Mouse (Mus musculus): ENCODE data around the gene Atf6. TPM values are rescaled to one million over a fixed set of nuclear protein-coding genes. Genes with fewer than 3 reads are reported as not detected.

The Atf6 gene
- polyA plus RNA-seq, 1 experiment from 2014 or later = 6.6 TPM

DNA sequence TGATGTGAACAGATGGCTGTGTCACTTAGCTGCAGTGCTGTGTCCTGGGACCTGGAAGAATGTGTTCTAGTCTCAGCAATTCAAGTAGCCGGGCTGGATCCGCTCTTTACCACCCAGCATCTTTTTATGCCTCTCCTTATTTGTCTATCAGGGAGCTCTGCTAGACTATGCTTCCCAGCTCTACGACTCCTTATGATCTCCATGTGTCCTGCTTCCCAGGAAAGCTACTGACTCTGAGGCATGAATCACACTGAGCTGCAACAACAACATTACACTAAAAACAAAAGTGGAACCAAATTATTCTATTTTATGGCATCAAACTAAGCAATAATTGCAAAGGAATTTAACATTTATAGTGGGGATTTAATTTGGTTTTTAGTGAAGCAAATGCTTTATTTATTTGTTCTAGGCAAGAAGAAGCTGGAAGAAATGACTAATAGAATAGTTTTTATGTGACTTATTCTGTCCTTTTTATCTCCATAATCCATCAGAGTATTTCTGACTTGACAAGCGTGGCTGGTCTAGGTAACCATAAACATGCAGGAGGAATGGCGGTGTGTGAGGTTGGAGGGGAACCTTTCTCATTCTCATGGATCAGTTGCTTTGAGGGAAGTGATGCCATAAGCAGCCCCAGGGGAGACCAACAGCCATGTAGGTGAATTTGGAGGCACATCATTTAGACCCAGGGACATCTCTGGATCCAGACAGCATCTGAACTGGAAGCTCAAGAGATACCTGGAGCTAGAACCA lies 125.9 kb downstream of the Atf6 start:
- Histone ChIP-seq H3K36me3 (ENCODE audit: poor library complexity, severe bottlenecking) (no peaks in the 10 kb centered on the region), H3K9me3 (replicated peaks) (no peaks in the 10 kb centered on the region), H3K4me1 (no peaks in the 10 kb centered on the region), H3K27ac (no peak overlapping the region), H3K27me3 (no peaks in the 10 kb centered on the region), H3K9ac (no peak overlapping the region), H3K4me3 (no peak overlapping the region), H3K4me2 (no peak overlapping the region)
- ATAC-seq = no peak
- WGBS = 86% methylated on average over 5 of the region's 5 CpGs

DNA sequence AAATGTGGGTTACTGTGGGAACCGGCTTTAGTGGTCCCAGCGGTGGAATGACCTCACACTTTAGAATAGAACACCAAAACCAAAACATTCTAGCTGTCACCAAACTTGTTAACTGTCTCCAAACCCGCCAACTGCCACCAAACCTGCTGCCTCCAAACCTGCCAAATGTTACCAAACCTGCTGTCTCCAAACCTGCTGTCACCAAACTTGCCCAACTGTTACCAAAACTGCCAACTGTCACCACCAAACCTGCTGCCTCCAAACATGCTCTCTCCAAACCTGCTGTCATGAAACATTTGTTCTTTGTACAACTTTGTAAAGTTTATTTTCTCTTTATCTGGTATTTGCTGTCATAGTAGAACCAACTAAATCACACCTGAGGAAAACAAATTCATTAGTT lies 132.7 kb downstream of the Atf6 start:
- Histone ChIP-seq H3K9ac (no peak overlapping the region), H3K9me3 (replicated peaks) (no peaks in the 10 kb centered on the region), H3K4me1 (no peaks in the 10 kb centered on the region), H3K4me2 (no peak overlapping the region), H3K4me3 (no peak overlapping the region), H3K36me3 (ENCODE audit: poor library complexity, severe bottlenecking) (no peaks in the 10 kb centered on the region), H3K27ac (no peak overlapping the region), H3K27me3 (no peaks in the 10 kb centered on the region)
- WGBS = 92% methylated on average over 3 of the region's 3 CpGs
- no peak for ATAC-seq

DNA sequence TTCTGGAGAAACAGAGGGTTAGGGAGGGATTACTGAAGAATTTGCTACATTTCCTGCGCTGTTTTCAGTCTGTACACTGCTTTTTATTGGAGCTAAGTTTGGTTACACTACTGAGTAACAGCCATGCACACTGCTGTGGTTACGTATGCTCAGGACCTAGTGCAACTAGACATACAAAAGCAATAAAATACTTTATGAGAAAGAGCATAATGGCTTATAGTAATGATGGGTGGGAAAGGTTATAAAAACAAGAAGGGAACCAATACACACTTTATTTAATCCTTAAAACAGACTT lies 135.0 kb downstream of the Atf6 start:
- WGBS = 93% methylated on average over 2 of the region's 2 CpGs
- Histone ChIP-seq H3K36me3 (ENCODE audit: poor library complexity, severe bottlenecking) (no peaks in the 10 kb centered on the region), H3K27me3 (no peaks in the 10 kb centered on the region), H3K4me3 (no peak overlapping the region), H3K4me2 (no peak overlapping the region), H3K27ac (no peak overlapping the region), H3K9me3 (replicated peaks) (no peaks in the 10 kb centered on the region), H3K4me1 (no peaks in the 10 kb centered on the region), H3K9ac (no peak overlapping the region)
- no peak for ATAC-seq

DNA sequence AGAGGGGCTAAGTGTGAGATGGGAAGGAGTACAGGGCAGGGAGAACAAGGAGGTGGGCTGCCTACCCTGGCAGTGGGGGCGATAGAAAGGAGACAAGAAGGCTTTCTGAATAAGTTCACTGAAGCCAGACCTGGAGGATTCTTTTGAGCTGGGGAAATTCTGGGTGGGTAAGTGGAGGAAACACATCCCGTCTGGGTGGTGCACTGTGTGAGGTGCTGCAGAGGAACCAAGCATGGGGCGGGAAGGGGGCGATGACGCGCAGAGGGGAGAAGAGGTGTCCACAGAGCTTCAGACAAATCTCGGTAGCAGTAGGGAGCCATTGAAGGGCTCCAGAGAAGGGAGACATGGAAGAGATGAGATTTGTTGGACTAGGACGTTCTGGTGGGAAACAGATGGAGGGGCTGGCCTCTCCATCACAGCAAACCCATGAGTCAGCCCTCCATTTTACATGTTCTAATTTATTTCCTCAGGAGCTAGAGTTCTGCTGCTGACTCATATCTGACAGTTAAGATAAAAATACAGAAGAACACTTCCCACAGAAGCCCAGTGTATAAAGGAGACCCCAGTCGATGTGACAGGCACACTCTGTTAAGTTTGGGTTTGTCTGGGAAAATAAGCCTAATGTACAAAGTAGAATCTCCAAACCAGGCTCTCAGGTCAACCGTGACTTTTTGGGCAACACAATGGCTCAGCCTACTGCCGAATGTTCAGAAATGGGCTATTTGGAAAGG lies 135.5 kb downstream of the Atf6 start:
- H3K9ac ChIP-seq = no peak overlapping the region
- H3K4me1 ChIP-seq = no peaks in the 10 kb centered on the region
- no peaks in the 10 kb centered on the region for H3K9me3 ChIP-seq (replicated peaks)
- ATAC-seq = no peak
- H3K4me2 ChIP-seq = no peak overlapping the region
- no peak overlapping the region for H3K4me3 ChIP-seq
- WGBS = 89% methylated on average over 11 of the region's 11 CpGs
- no peaks in the 10 kb centered on the region for H3K27me3 ChIP-seq
- H3K27ac ChIP-seq = no peak overlapping the region
- H3K36me3 ChIP-seq (ENCODE audit: poor library complexity, severe bottlenecking) = no peaks in the 10 kb centered on the region

DNA sequence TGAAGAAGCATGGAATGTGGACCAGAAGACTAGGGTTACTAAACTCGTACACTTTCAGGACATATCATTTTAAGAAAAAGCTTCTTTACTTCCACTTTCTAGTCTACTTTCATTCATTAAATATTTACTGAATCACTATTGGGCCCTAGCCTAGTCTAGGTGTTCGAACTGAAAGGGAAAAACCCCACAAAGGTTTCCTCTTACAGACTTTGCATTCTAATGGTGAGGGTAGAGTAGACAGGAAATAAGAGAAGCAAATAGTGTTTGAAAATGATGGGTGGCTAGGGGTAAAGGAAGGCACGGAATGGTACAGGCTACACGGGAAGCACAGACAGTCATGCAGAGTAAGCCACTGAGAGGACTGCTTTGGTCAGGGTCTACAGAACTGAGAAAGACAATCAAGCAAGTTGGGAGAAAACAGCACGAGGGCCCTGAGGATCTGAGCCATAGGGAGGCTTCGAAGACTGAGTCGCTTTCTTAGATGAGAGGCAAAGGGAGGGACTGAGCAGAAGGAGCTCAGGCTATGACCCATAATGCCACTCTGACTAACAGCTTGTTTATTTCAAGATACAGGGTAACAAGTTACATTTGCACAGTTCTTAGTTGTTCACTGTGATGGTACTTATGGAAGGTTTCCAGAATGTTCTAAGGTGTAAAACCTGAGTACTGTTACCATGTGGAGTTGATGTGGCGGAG lies 138.2 kb downstream of the Atf6 start:
- no peak overlapping the region for H3K4me3 ChIP-seq
- no peak for ATAC-seq

DNA sequence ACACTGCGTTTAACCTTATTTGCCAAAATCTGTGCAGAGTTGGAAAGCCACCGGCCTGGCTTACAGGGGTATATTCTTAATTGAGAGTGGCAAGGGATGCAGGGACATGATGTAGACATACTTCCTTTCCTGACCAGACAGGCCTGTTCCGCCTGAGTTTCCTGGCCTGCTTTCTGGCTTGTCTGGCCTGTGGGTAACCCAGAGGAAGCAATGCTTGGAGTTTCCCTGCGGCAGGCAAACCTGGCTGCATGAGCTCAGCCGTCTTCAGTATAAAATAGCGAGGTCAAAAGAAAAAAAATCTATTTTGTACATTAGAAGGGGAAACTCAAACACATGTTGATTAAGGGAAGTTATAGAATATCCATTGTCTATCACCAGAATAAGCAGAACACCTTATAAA lies 139.0 kb downstream of the Atf6 start:
- Histone ChIP-seq H3K36me3 (ENCODE audit: poor library complexity, severe bottlenecking) (no peaks in the 10 kb centered on the region), H3K4me1 (no peaks in the 10 kb centered on the region), H3K27ac (no peak overlapping the region), H3K9me3 (replicated peaks) (no peaks in the 10 kb centered on the region), H3K27me3 (no peaks in the 10 kb centered on the region), H3K9ac (no peak overlapping the region), H3K4me2 (no peak overlapping the region), H3K4me3 (no peak overlapping the region)
- no peak for ATAC-seq
- WGBS = 78% methylated on average over 6 of the region's 6 CpGs

More for the DNA sequence above, 138.2 kb downstream of the Atf6 start:
- no peaks in the 10 kb centered on the region for H3K36me3 ChIP-seq (ENCODE audit: poor library complexity, severe bottlenecking)
- no peak overlapping the region for H3K9ac ChIP-seq
- H3K27ac ChIP-seq = no peak overlapping the region
- 88% methylated on average over 8 of the region's 8 CpGs for WGBS
- H3K4me2 ChIP-seq = no peak overlapping the region
- no peaks in the 10 kb centered on the region for H3K4me1 ChIP-seq
- H3K9me3 ChIP-seq (replicated peaks) = no peaks in the 10 kb centered on the region
- H3K27me3 ChIP-seq = no peaks in the 10 kb centered on the region

DNA sequence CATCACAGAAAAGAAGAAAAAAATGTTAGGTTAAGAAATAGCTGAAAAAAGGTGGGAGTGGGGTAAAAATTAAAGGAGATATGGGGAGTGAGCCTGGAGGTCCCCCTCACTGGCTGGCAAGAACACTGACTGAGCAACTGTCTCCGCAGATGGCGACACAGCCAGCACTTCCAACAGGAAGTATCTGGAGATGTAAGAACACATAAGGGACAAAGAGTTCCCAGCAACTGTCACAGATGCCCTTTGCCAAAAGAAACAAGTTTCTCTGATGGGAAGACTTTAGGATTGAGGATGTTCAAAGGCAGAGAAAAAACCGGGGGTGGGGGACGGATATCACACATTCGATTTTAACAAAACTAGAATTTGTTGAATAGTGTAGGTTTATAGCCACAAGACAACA lies 146.0 kb downstream of the Atf6 start:
- Histone ChIP-seq H3K27ac (no peak overlapping the region), H3K36me3 (ENCODE audit: poor library complexity, severe bottlenecking) (no peaks in the 10 kb centered on the region), H3K27me3 (no peaks in the 10 kb centered on the region), H3K4me3 (no peak overlapping the region), H3K4me1 (no peaks in the 10 kb centered on the region), H3K4me2 (no peak overlapping the region), H3K9ac (no peak overlapping the region), H3K9me3 (replicated peaks) (no peaks in the 10 kb centered on the region)
- ATAC-seq = peak; percentile 50; the same call in 1 of the 2 replicates
- 89% methylated on average over 5 of the region's 5 CpGs for WGBS

DNA sequence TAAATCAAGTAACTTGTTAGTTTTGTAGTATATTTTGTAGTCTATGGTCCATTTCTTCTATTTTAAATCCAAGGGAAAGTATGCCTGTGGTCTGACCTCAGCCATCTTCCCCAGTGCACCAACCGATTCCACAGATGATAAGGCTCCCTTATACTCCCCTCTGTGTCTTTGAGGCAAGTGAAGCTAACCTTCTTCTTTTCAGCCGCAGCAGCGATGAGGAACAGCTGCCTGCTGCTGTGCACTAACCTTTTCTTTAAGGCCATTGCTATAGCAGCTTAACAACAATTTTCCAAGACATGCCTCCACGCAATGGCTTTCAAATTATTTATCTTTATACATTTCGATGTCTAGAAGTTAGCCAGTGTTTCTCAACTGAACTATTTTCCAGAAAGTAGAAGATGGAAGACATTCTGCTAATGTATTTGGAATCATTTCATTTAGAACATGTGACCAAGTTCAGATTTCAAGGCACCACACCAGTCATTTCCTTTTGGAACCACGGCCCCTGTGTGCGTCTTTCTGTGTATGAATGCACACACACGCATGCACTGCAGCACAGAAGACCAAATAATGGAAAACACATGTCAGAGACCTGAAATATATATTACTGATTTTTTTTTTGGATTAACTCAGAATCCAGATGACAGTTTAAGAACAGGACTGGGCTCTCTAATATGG lies 149.3 kb downstream of the Atf6 start:
- Histone ChIP-seq H3K9ac (no peak overlapping the region), H3K4me1 (no peaks in the 10 kb centered on the region), H3K9me3 (replicated peaks) (no peaks in the 10 kb centered on the region), H3K27me3 (no peaks in the 10 kb centered on the region), H3K4me3 (no peak overlapping the region), H3K4me2 (no peak overlapping the region), H3K27ac (no peak overlapping the region), H3K36me3 (ENCODE audit: poor library complexity, severe bottlenecking) (no peaks in the 10 kb centered on the region)
- ATAC-seq = no peak
- WGBS = 83% methylated on average over 8 of the region's 8 CpGs

DNA sequence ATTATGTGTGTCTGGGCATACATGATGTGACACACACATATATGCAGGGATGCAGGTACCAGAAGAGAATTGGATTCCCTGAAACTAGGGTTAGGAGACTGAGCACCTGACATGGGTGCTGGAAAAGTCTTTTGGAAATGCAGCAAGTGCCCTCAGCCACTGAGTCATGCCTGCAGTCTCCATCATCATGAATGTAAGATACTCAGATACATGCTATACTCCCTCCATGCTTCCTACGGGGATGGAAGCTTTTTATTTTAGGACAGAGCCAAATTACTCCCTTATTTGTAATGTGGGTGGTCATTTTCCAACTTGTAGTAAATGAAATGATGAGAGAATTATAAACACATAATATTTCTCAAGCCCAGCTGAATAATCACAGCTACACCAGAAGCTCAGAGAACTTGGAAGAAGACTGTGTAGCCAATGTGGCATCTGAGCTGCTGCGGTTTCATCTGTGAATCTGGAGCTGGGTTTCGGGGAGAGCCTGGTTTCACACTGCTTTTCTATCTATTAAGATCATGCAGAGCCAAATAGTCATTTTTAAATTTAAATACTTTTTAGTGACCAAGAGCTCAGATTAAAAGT lies 150.2 kb downstream of the Atf6 start:
- Histone ChIP-seq H3K27ac (no peak overlapping the region), H3K9ac (no peak overlapping the region), H3K27me3 (no peaks in the 10 kb centered on the region), H3K4me1 (no peaks in the 10 kb centered on the region), H3K36me3 (ENCODE audit: poor library complexity, severe bottlenecking) (no peaks in the 10 kb centered on the region), H3K4me3 (no peak overlapping the region), H3K9me3 (replicated peaks) (no peaks in the 10 kb centered on the region), H3K4me2 (no peak overlapping the region)
- no peak for ATAC-seq
- 95% methylated on average over 3 of the region's 3 CpGs for WGBS

DNA sequence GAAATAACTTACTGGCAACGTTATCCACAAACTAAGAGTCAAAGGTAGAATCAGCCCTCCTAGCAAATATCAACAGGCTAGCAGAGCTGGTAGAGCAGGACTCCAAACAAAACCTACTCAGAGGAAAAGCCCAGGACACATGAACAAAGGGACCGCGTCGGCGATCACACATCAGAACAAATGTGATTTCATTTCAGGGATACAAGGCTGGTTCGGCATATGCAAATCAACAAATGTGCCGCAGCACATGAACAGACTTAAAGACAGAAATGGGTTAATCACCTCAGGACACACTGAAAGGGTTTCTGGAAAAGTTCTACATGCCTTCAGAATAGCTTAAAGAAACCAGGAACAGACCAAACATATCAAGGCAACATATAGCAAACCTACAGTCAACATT lies 155.8 kb downstream of the Atf6 start:
- H3K27me3 ChIP-seq = no peaks in the 10 kb centered on the region
- H3K9ac ChIP-seq = no peak overlapping the region
- no peak overlapping the region for H3K4me3 ChIP-seq
- no peak overlapping the region for H3K27ac ChIP-seq
- H3K9me3 ChIP-seq (replicated peaks) = no peaks in the 10 kb centered on the region
- 0 out of 2 replicates have a peak, but pooled peaks cover 3% of the 10 kb centered on the region for H3K36me3 ChIP-seq (ENCODE audit: poor library complexity, severe bottlenecking)
- ATAC-seq = no peak
- no peaks in the 10 kb centered on the region for H3K4me1 ChIP-seq
- H3K4me2 ChIP-seq = no peak overlapping the region
- 87% methylated on average over 7 of the region's 7 CpGs for WGBS

DNA sequence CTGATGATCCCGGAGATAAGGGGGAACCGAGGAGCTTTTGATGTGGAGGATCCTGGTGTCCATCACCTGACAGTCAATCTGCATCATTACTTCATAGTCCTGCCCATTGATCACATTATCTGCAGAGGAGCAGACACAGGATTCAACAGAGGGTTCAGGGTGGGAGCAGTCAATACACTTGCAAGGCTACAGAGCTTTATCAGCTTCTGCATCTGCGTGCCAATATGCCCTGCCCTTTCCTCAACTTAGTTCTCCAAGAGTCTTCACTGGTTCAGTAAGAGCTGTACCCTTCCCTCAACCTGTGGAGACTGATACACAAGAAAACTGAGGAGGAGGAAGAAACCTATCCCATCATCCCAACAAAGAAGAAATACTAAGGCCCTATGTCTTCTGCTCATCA lies 157.6 kb downstream of the Atf6 start:
- no peak for ATAC-seq
- Histone ChIP-seq H3K4me3 (no peak overlapping the region), H3K9me3 (replicated peaks) (no peaks in the 10 kb centered on the region), H3K4me1 (peaks cover 3% of the 10 kb centered on the region; the same call in 1 of the 2 replicates), H3K4me2 (no peak overlapping the region), H3K36me3 (ENCODE audit: poor library complexity, severe bottlenecking) (0 out of 2 replicates have a peak, but pooled peaks cover 3% of the 10 kb centered on the region), H3K27ac (no peak overlapping the region), H3K9ac (no peak overlapping the region), H3K27me3 (no peaks in the 10 kb centered on the region)
- WGBS = 99% methylated on average over 3 of the region's 3 CpGs

DNA sequence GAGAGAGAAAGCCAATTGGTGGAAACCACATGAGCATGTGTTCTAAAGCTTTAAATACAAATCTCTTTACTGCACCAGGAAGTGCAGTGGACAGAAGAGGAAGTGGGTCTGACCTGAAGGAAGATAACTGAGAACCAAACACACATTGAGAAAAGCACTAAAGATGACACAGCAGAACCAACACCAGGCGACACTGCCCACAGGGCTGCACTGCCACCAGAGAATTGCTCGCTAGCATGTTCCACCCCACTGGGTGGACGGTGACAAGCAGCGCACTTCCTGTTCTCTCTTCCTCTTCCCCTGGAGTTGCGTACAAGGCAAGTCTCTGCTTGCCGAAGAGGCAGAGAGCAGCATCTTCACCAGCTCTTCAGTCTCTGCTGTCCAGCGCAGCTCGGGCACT lies 158.1 kb downstream of the Atf6 start:
- Histone ChIP-seq H3K9me3 (replicated peaks) (no peaks in the 10 kb centered on the region), H3K27ac (no peak overlapping the region), H3K27me3 (no peaks in the 10 kb centered on the region), H3K4me1 (peaks cover 7% of the 10 kb centered on the region; the same call in 1 of the 2 replicates), H3K4me2 (no peak overlapping the region), H3K9ac (no peak overlapping the region), H3K36me3 (ENCODE audit: poor library complexity, severe bottlenecking) (0 out of 2 replicates have a peak, but pooled peaks cover 3% of the 10 kb centered on the region), H3K4me3 (no peak overlapping the region)
- WGBS = 97% methylated on average over 8 of the region's 8 CpGs
- no peak for ATAC-seq

Measured in forebrain, embryonic 13.5 days (tissue).